Mouse (Mus musculus) liver, embryonic 14.5 days (tissue): ENCODE data around the gene Wdfy4. TPM values are rescaled to one million over a fixed set of nuclear protein-coding genes. Genes with fewer than 3 reads are reported as not detected.

ENCODE experiments used
- ATAC-seq: fragments of 200-750 bp; cut with Nextera tagmentation; 2 replicates; pipeline ENCODE4 v1.8.0; 2017; ENCODE audit warnings: moderate number of reproducible peaks, mild to moderate bottlenecking, moderate library complexity; ENCODE audit not compliant: insufficient read depth
- DNase-seq, 3 experiments: peaks; one replicate each; pipeline ENCODE4 v3.0.0-alpha.2; 2012 to 2013; ENCODE audit warnings: low read depth in 3 of 3, low spot score in 3 of 3
- H3K27ac ChIP-seq: fragments of 300-500 bp; sonication (generic); 2 replicates; pipeline ENCODE4 v1.5.1; 2014; ENCODE audit warnings: moderate library complexity, mild to moderate bottlenecking, control low read depth, inconsistent platforms
- H3K27me3 ChIP-seq: fragments of 300-500 bp; sonication (generic); 2 replicates; pipeline ENCODE4 v1.6.1; 2014; ENCODE audit warnings: mild to moderate bottlenecking, low read length, moderate library complexity; ENCODE audit not compliant: control insufficient read depth, insufficient read depth
- H3K36me3 ChIP-seq: fragments of 300-500 bp; sonication (generic); replicated peaks from 2 replicates; pipeline ENCODE4 v1.6.1; 2014; ENCODE audit warnings: low read depth; ENCODE audit not compliant: control insufficient read depth, insufficient read depth
- H3K4me1 ChIP-seq, 2 experiments: fragments of 200-500 bp in 1 of 2; fragments of 300-500 bp in 1 of 2; sonication (generic) in 1 of 2; replicated peaks; 2 replicates each; pipeline ENCODE4 v1.6.1; 2012 to 2014; ENCODE audit warnings: antibody characterized with exemption in 1 of 2, inconsistent platforms in 1 of 2, low read length in 1 of 2; ENCODE audit not compliant: control insufficient read depth in 2 of 2, insufficient read depth in 2 of 2
- H3K4me2 ChIP-seq: fragments of 300-500 bp; sonication (generic); 2 replicates; pipeline ENCODE4 v1.6.1; 2014; ENCODE audit warnings: low read depth, mild to moderate bottlenecking, control low read depth, moderate library complexity
- H3K4me3 ChIP-seq, 2 experiments: fragments of 200-500 bp in 1 of 2; fragments of 300-500 bp in 1 of 2; sonication (generic) in 1 of 2; 2 replicates each; pipeline ENCODE4 v1.5.1; 2012 to 2014; ENCODE audit warnings: low read depth in 2 of 2, low read length in 2 of 2, mild to moderate bottlenecking in 2 of 2, control low read depth in 1 of 2, inconsistent platforms in 1 of 2, moderate library complexity in 1 of 2; ENCODE audit not compliant: insufficient read depth in 1 of 2
- H3K9ac ChIP-seq: fragments of 300-500 bp; sonication (generic); replicated peaks from 2 replicates; pipeline ENCODE4 v1.6.1; 2014; ENCODE audit warnings: mild to moderate bottlenecking, control low read depth, moderate library complexity
- H3K9me3 ChIP-seq: fragments of 300-500 bp; sonication (generic); 2 replicates; pipeline ENCODE4 v1.6.1; 2016; ENCODE audit warnings: low read length, mixed read lengths; ENCODE audit not compliant: control insufficient read depth
- CTCF ChIP-seq: IDR thresholded peaks from 2 replicates; pipeline ENCODE4 v1.5.1; 2016; ENCODE audit warnings: antibody characterized with exemption, low read depth, control low read depth
- EP300 ChIP-seq: IDR thresholded peaks from 2 replicates; pipeline ENCODE4 v1.6.1; 2016; ENCODE audit warnings: antibody characterized with exemption, low read depth
- WGBS: fragments of 180-500 bp; shearing (Covaris S2); extraction: QIAGEN DNeasy Blood & Tissue Kit; methylation state at CpG from one replicate; pipeline ENCODE4 v1.1.7; 2014; ENCODE audit not compliant: insufficient replicate concordance; 5-methylcytosine and 5-hydroxymethylcytosine counted together
- polyA plus RNA-seq, 2 experiments: library from polyadenylated mRNA; depleted of rRNA in 1 of 2; stranded (reverse) in 1 of 2; unstranded in 1 of 2; fragments of >200 nt; fragmentation: Nextera tagmentation in 1 of 2; extraction: Ambion mirVana in 1 of 2; gene quantifications; 2 replicates each; pipeline versions ENCODE4 v1.2.1 to v1.2.3; 2012 to 2014

The Wdfy4 gene
- polyA plus RNA-seq, 2 experiments: 1.2 TPM

GRCm38 (mm10) chr14:33000112-33000979 lies 185.0 kb downstream of the Wdfy4 start:
- H3K27ac ChIP-seq: no peak overlapping the region
- H3K9ac ChIP-seq: no peak overlapping the region
- no peak overlapping the region for H3K4me3 ChIP-seq
- no peaks in the 10 kb centered on the region for H3K36me3 ChIP-seq
- H3K4me1 ChIP-seq: no peaks in the 10 kb centered on the region; a peak in 1 of 4 replicates
- no peak for ATAC-seq
- TF ChIP-seq CTCF (no peak), EP300 (no peak)
- H3K27me3 ChIP-seq: no peaks in the 10 kb centered on the region
- no peaks in the 10 kb centered on the region for H3K9me3 ChIP-seq
- WGBS: 48% methylated on average over 8 of the region's 8 CpGs
- no peak overlapping the region for H3K4me2 ChIP-seq
- DNase-seq: no peak

GRCm38 (mm10) chr14:32999511-32999910 lies 185.8 kb downstream of the Wdfy4 start:
- no peak overlapping the region for H3K4me3 ChIP-seq
- 50% methylated on average over 10 of the region's 10 CpGs for WGBS
- no peak overlapping the region for H3K9ac ChIP-seq
- H3K27me3 ChIP-seq: no peaks in the 10 kb centered on the region
- H3K27ac ChIP-seq: no peak overlapping the region
- ATAC-seq (no peak), DNase-seq (no peak)
- no peak overlapping the region for H3K4me2 ChIP-seq
- H3K4me1 ChIP-seq: no peaks in the 10 kb centered on the region; a peak in 1 of 4 replicates
- H3K36me3 ChIP-seq: no peaks in the 10 kb centered on the region
- H3K9me3 ChIP-seq: no peaks in the 10 kb centered on the region
- TF ChIP-seq EP300 (no peak), CTCF (no peak)

- no peaks in the 10 kb centered on the region; a peak in 1 of 4 replicates for H3K4me1 ChIP-seq
- H3K9ac ChIP-seq: no peak overlapping the region
- no peaks in the 10 kb centered on the region for H3K9me3 ChIP-seq
- no peaks in the 10 kb centered on the region for H3K27me3 ChIP-seq
- ATAC-seq (no peak), DNase-seq (no peak)
- no peak overlapping the region for H3K4me3 ChIP-seq
- WGBS: 42% methylated on average over 10 of the region's 10 CpGs
- H3K36me3 ChIP-seq: no peaks in the 10 kb centered on the region
- H3K27ac ChIP-seq: no peak overlapping the region
- H3K4me2 ChIP-seq: no peak overlapping the region
- TF ChIP-seq EP300 (no peak), CTCF (no peak)
Measured at GRCm38 (mm10) chr14:32994954-32995636, 190.2 kb downstream of the Wdfy4 start.

GRCm38 (mm10) chr14:32991082-32991481 lies 194.2 kb downstream of the Wdfy4 start, which contains the start of gene Lrrc18:
Gene Lrrc18 (plus strand): TSS chr14:32991382.
- TF ChIP-seq CTCF: no peak
- no peak for TF ChIP-seq EP300
- Histone ChIP-seq H3K27me3 (no peaks in the 10 kb centered on the region), H3K9ac (no peak within 1 kb of the TSS), H3K4me1 (no peaks in the 10 kb centered on the region; a peak in 1 of 4 replicates), H3K9me3 (no peaks in the 10 kb centered on the region), H3K4me2 (no peak within 1 kb of the TSS), H3K27ac (no peak within 1 kb of the TSS), H3K4me3 (no peak within 1 kb of the TSS), H3K36me3 (no peaks in the 10 kb centered on the region)
- WGBS: 61% methylated on average over 2 of the region's 2 CpGs
- ATAC-seq (no peak), DNase-seq (no peak)

GRCm38 (mm10) chr14:32986659-32987058 lies 198.6 kb downstream of the Wdfy4 start:
- 57% methylated on average over 4 of the region's 4 CpGs for WGBS
- Histone ChIP-seq H3K4me1 (no peaks in the 10 kb centered on the region), H3K4me3 (no peak overlapping the region), H3K27ac (no peak overlapping the region), H3K9ac (no peak overlapping the region), H3K36me3 (no peaks in the 10 kb centered on the region), H3K4me2 (no peak overlapping the region), H3K27me3 (no peaks in the 10 kb centered on the region), H3K9me3 (no peaks in the 10 kb centered on the region)
- no peak for ATAC-seq
- no peak for DNase-seq
- TF ChIP-seq EP300: no peak
- no peak for TF ChIP-seq CTCF
